Mouse (Mus musculus) effector memory CD4-positive, alpha-beta T cell, adult 7 months (primary cell): ENCODE results near the gene Idh1. TPM values are rescaled to one million over a fixed set of nuclear protein-coding genes. Genes with fewer than 3 reads are reported as not detected.

Source experiments
- polyA plus RNA-seq: library from polyadenylated mRNA; unstranded; fragments of 100-300 nt; shearing (Covaris generic); gene quantifications from one replicate; pipeline ENCODE4 v1.2.1, GENCODE M21; 2017

Idh1 gene
- 3.2 TPM for polyA plus RNA-seq

GRCm38 (mm10) chr1:65186287-65187073, at the start of gene Idh1, which contains the start of gene Pikfyve:
Idh1 (minus strand) TSS chr1:65186500.
Pikfyve (plus strand) TSS chr1:65186683.

GRCm38 (mm10) chr1:65122574-65123372, 63.5 kb downstream of the Idh1 start, which contains the start of gene D630023F18Rik:
D630023F18Rik (minus strand) TSS chr1:65123214.

GRCm38 (mm10) chr1:65119438-65119837, 66.9 kb downstream of the Idh1 start, which contains the start of gene Gm28845:
Gm28845 (minus strand) TSS chr1:65119558.

Other genes with a start within 250 kb of the Idh1 start
- gene Plekhm3, start 229.7 kb downstream of the Idh1 start, polyA plus RNA-seq: 37.8 TPM
- gene Akr1cl, start 153.7 kb downstream of the Idh1 start, polyA plus RNA-seq: not detected
- gene Cryge, start 135.4 kb downstream of the Idh1 start, polyA plus RNA-seq: not detected
- gene Crygd, start 123.0 kb downstream of the Idh1 start, polyA plus RNA-seq: not detected
- not detected for gene Crygc, start 112.8 kb downstream of the Idh1 start, polyA plus RNA-seq
- gene Crygb, start 104.2 kb downstream of the Idh1 start, polyA plus RNA-seq: not detected
- gene Cryga, start 83.1 kb downstream of the Idh1 start, polyA plus RNA-seq: not detected
- gene Gm28845, start 66.9 kb downstream of the Idh1 start, polyA plus RNA-seq: not detected
- not detected for gene D630023F18Rik, start 63.3 kb downstream of the Idh1 start, polyA plus RNA-seq
- 18.0 TPM for gene Pikfyve, start 183 bp upstream of the Idh1 start, polyA plus RNA-seq
- not detected for gene Pth2r, start 95.6 kb upstream of the Idh1 start, polyA plus RNA-seq